Mouse (Mus musculus): ENCODE data around the gene Cpne2. TPM values are rescaled to one million over a fixed set of nuclear protein-coding genes. Genes with fewer than 3 reads are reported as not detected.

Gene Cpne2
- total and polyA plus RNA-seq, 3 experiments, result 12.7 to 118 (median 29.3) TPM

DNA sequence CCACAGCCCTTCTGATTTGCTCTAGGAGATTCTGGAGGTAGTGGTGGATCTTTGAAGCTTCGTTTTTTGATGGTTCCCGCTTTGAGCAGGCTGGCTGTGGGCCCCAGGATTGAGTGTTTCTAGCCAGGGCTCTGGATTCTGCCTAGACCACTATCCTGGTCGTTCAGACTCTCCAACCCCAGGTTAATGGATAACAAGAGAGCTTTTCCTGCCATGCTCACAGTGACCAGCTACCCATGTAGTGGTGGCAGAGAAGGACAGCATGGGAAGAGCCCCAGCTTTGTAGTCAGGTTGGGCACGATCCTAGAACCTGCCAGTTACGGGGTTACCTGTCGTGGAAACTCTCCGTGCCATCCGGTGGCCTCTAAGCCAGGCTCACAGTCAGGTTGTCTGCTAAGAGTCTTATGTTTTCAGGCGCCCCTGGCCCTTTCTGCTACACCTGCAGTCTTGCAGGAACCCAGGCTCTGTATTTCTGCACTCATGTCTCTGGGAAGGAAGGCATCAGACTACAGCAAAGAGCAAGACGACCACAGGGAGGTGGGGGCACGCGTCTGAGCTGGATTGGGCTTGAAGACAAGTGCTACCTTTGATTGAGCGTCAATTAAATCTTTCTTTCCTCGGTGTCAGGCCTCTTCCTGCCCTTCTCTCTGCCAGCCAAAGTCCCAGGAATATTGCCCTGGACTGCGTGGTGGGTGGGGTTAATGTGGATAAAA, 33.8 kb downstream of the Cpne2 start:
- H3K9ac ChIP-seq (ENCODE audit: insufficient read depth, low read depth), result no peak overlapping the region
- H3K36me3 ChIP-seq (replicated peaks in 1 of 2; ENCODE audit: control insufficient read depth in 1 of 2, insufficient read depth in 1 of 2, low read length in 1 of 2), result peaks cover 20 to 43% of the 10 kb centered on the region in 2 experiments
- H3K4me1 ChIP-seq (ENCODE audit: control insufficient read depth in 1 of 2, insufficient read depth in 2 of 2), result peaks cover 54 to 75% of the 10 kb centered on the region in 2 experiments
- H3K79me2 ChIP-seq (replicated peaks; ENCODE audit: control insufficient read depth, extremely low read depth, insufficient read depth, poor library complexity, severe bottlenecking), result peaks cover 20% of the 10 kb centered on the region
- H3K4me3 ChIP-seq (replicated peaks in 1 of 3; ENCODE audit: low read depth in 2 of 3, low read length in 2 of 3, poor library complexity in 1 of 3), result no peak overlapping the region
- in situ Hi-C loops (cut with MboI; ENCODE audit: low pct_ligation_motif_present, low pct_unique_long_range_greater_than_20kb, low sequenced_read_pairs), result no loop called here
- dilution Hi-C loops (cut with MboI; ENCODE audit: extremely low pct_ligation_motif_present, extremely low pct_unique_long_range_greater_than_20kb, low sequenced_read_pairs), result no loop called here
- TF ChIP-seq SIN3A (IDR thresholded peaks at IDR 0.05; ENCODE audit: low read length), result no peak
- no peak for TF ChIP-seq KAT2A (IDR thresholded peaks at IDR 0.05; ENCODE audit: insufficient replicate concordance, low read length)
- no peak for TF ChIP-seq EP300 (IDR thresholded peaks at IDR 0.05; ENCODE audit: low read length)
- no peak for TF ChIP-seq MYC (IDR thresholded peaks at IDR 0.05; ENCODE audit: low read depth, low read length)
- TF ChIP-seq USF2 (conservative IDR thresholded peaks at IDR 0.05; ENCODE audit: low read depth, low read length), result no peak
- no peak for TF ChIP-seq PAX5 (IDR thresholded peaks at IDR 0.05; ENCODE audit: low read length)
- TF ChIP-seq JUN (IDR thresholded peaks at IDR 0.05; ENCODE audit: insufficient read depth, low read depth, low read length), result no peak
- TF ChIP-seq ZC3H11A (IDR thresholded peaks at IDR 0.05; ENCODE audit: low read depth, low read length), result no peak
- no peak for TF ChIP-seq BHLHE40 (IDR thresholded peaks at IDR 0.05; ENCODE audit: low read depth, low read length)
- H3K9me3 ChIP-seq (replicated peaks; ENCODE audit: low read length), result no peaks in the 10 kb centered on the region
- DNase-seq (ENCODE audit: extremely low read depth), result no peak
- no peak overlapping the region for H3K4me2 ChIP-seq (ENCODE audit: insufficient read depth, low read depth, poor library complexity, severe bottlenecking)
- H3K27ac ChIP-seq (ENCODE audit: insufficient read depth, low read depth), result peak overlapping the region; percentile 24; the same call in 1 of the 2 replicates
- no peaks in the 10 kb centered on the region for H3K27me3 ChIP-seq (replicated peaks)

DNA sequence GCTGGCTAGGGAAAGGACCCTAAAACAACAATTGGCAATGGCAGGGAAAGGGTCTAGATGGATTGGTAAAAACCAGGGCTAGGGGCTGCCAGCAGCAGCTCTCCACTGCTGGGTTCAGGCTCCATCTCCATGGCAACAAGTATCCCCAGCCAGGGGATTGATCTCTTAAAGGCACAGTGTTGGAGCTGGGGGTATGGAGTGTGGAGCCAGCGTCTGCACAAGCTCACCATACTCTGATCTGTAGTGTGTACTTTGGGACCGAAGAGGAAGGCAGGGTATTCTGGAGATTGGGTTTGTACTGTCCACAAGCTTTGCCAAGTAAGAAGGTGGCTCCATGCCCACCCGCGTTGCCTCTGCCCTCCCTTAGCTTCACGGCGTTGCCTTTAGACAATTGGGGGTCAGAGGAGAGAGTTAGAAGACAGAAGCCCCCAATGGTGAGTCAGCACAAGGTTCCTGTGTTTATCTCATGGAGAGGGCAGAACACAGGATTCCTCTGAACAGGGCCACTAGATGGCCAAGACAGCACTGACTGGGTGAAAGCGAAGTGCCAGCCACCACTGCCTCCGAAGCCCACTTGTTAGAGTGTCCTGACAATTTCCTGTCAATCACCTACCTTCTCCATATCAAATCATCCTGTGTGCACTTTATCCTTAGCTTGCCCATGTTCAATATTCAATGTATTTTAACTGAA, 34.5 kb downstream of the Cpne2 start:
- H3K9me3 ChIP-seq (replicated peaks; ENCODE audit: low read length), result no peaks in the 10 kb centered on the region
- no peaks in the 10 kb centered on the region for H3K27me3 ChIP-seq (replicated peaks)
- DNase-seq (ENCODE audit: extremely low read depth), result no peak
- H3K4me3 ChIP-seq (replicated peaks in 1 of 3; ENCODE audit: low read depth in 2 of 3, low read length in 2 of 3, poor library complexity in 1 of 3), result no peak overlapping the region
- no peak for TF ChIP-seq MXI1 (IDR thresholded peaks at IDR 0.05; ENCODE audit: low read depth, low read length)
- no peak for TF ChIP-seq NRF1 (IDR thresholded peaks at IDR 0.05; ENCODE audit: low read depth, low read length)
- no peak for TF ChIP-seq SMC3 (IDR thresholded peaks at IDR 0.05; ENCODE audit: low read depth, low read length)
- no peak for TF ChIP-seq USF2 (conservative IDR thresholded peaks at IDR 0.05; ENCODE audit: low read depth, low read length)
- TF ChIP-seq UBTF (IDR thresholded peaks at IDR 0.05; ENCODE audit: low read depth, low read length), result no peak
- no peak for TF ChIP-seq ZKSCAN1 (IDR thresholded peaks at IDR 0.05; ENCODE audit: borderline replicate concordance, low read depth, low read length)
- TF ChIP-seq CHD1 (IDR thresholded peaks at IDR 0.05; ENCODE audit: low read depth, low read length), result no peak
- no peak for TF ChIP-seq NELFE (IDR thresholded peaks at IDR 0.05; ENCODE audit: low read depth, low read length)
- TF ChIP-seq MAFK (IDR thresholded peaks at IDR 0.05; ENCODE audit: insufficient replicate concordance, low read length), result no peak
- H3K36me3 ChIP-seq (replicated peaks in 1 of 2; ENCODE audit: control insufficient read depth in 1 of 2, insufficient read depth in 1 of 2, low read length in 1 of 2), result peaks cover 20 to 44% of the 10 kb centered on the region in 2 experiments
- in situ Hi-C loops (cut with MboI; ENCODE audit: low pct_ligation_motif_present, low pct_unique_long_range_greater_than_20kb, low sequenced_read_pairs) (no loop called here), dilution Hi-C loops (cut with MboI; ENCODE audit: extremely low pct_ligation_motif_present, extremely low pct_unique_long_range_greater_than_20kb, low sequenced_read_pairs) (no loop called here)
- H3K79me2 ChIP-seq (replicated peaks; ENCODE audit: control insufficient read depth, extremely low read depth, insufficient read depth, poor library complexity, severe bottlenecking), result peaks cover 20% of the 10 kb centered on the region
- no peak overlapping the region for H3K9ac ChIP-seq (ENCODE audit: insufficient read depth, low read depth)
- H3K27ac ChIP-seq (ENCODE audit: insufficient read depth, low read depth), result peak overlapping the region; percentile 98; the same call in 1 of the 2 replicates
- H3K4me2 ChIP-seq (ENCODE audit: insufficient read depth, low read depth, poor library complexity, severe bottlenecking), result no peak overlapping the region
- H3K4me1 ChIP-seq (ENCODE audit: control insufficient read depth in 1 of 2, insufficient read depth in 2 of 2), result peaks cover 58 to 82% of the 10 kb centered on the region in 2 experiments
